Mouse (Mus musculus) liver, adult 2 months (tissue): ENCODE measurements around the gene Wdr90. TPM values are rescaled to one million over a fixed set of nuclear protein-coding genes. Genes with fewer than 3 reads are reported as not detected.
A peak's percentile ranks its signal among the peaks of the same experiment; 100 is the strongest.

Experiments used
- DNase-seq: peaks from one replicate; pipeline ENCODE4 v3.0.0-alpha.2; 2011; ENCODE audit warnings: low read depth, low spot score; ENCODE audit errors: extremely low read depth
- H3K27ac ChIP-seq: fragments of 200-500 bp; replicated peaks from 2 replicates; pipeline ENCODE4 v1.5.1; 2012; ENCODE audit warnings: low read depth, mild to moderate bottlenecking, control low read depth, inconsistent platforms, low read length; ENCODE audit not compliant: insufficient read depth
- H3K27me3 ChIP-seq: fragments of 200-500 bp; 2 replicates; pipeline ENCODE4 v1.6.1; 2012; ENCODE audit warnings: mild to moderate bottlenecking, moderate library complexity, low read length, inconsistent platforms; ENCODE audit not compliant: control insufficient read depth, insufficient read depth
- H3K36me3 ChIP-seq: fragments of 200-500 bp; 2 replicates; pipeline ENCODE4 v1.6.1; 2012; ENCODE audit warnings: low read length, inconsistent platforms; ENCODE audit not compliant: control insufficient read depth, insufficient read depth
- H3K4me1 ChIP-seq: fragments of 200-500 bp; 2 replicates; pipeline ENCODE4 v1.6.1; 2011; ENCODE audit warnings: low read length; ENCODE audit not compliant: control insufficient read depth, insufficient read depth
- H3K4me3 ChIP-seq: fragments of 200-500 bp; 2 replicates; pipeline ENCODE4 v1.5.1; 2011; ENCODE audit warnings: low read depth, mild to moderate bottlenecking, control low read depth, low read length, moderate library complexity; ENCODE audit not compliant: insufficient read depth
- H3K79me2 ChIP-seq: fragments of 200-500 bp; 2 replicates; pipeline ENCODE4 v1.6.1; 2012; ENCODE audit warnings: inconsistent platforms, mild to moderate bottlenecking, low read length, moderate library complexity; ENCODE audit not compliant: control insufficient read depth, insufficient read depth
- H3K9ac ChIP-seq: fragments of 200-500 bp; 2 replicates; pipeline ENCODE4 v1.6.1; 2012; ENCODE audit warnings: low read depth, mild to moderate bottlenecking, control low read depth, inconsistent platforms, low read length
- CTCF ChIP-seq: fragments of 200-500 bp; IDR thresholded peaks from 2 replicates; pipeline ENCODE4 v1.5.1; 2011; ENCODE audit warnings: low read depth, low read length, control low read depth
- POLR2A ChIP-seq: fragments of 200-500 bp; IDR thresholded peaks from 2 replicates; pipeline ENCODE4 v1.6.1; 2011; ENCODE audit warnings: low read length, control low read depth; ENCODE audit not compliant: insufficient read depth; ENCODE audit errors: extremely low read depth
- WGBS: fragments of 180-500 bp; shearing (Covaris S2); methylation state at CpG from one replicate; pipeline ENCODE4 v1.1.7; 2018; 5-methylcytosine and 5-hydroxymethylcytosine counted together
- polyA plus RNA-seq: library from polyadenylated mRNA; depleted of rRNA; stranded (reverse); fragments of >200 nt; gene quantifications from 2 replicates; pipeline ENCODE4 v1.2.3, GENCODE M21; 2012
- total RNA-seq: library from RNA; depleted of rRNA; stranded (reverse); fragments of >200 nt; gene quantifications from 2 replicates; pipeline ENCODE4 v1.2.3, GENCODE M21; 2014

Gene Wdr90
- total and polyA plus RNA-seq, 2 experiments, result 2.7 to 14.1 TPM

- Histone ChIP-seq H3K4me3 (no peak within 1 kb of the TSS), H3K36me3 (peaks cover 4% of the 10 kb centered on the region; the same call in 1 of the 2 replicates), H3K27me3 (no peaks in the 10 kb centered on the region), H3K79me2 (peaks cover 9% of the 10 kb centered on the region; the same call in 1 of the 2 replicates), H3K9ac (no peak within 1 kb of the TSS), H3K4me1 (peaks cover 19% of the 10 kb centered on the region), H3K27ac (peak within 1 kb of the TSS; percentile 15)
- DNase-seq, result no peak
- TF ChIP-seq POLR2A, result no peak
- no peak for TF ChIP-seq CTCF
- 27% methylated on average over 5 of the region's 5 CpGs for WGBS
Observed at GRCm38 (mm10) chr17:25880196-25880910, 19.1 kb upstream of the Wdr90 start, which contains the start of gene Wfikkn1. Wfikkn1 (minus strand) TSS chr17:25880858.

GRCm38 (mm10) chr17:25879750-25880149 is 18.4 kb upstream of the Wdr90 start:
- WGBS, result 75% methylated on average over 8 of the region's 8 CpGs
- no peak for DNase-seq
- Histone ChIP-seq H3K4me3 (no peak overlapping the region), H3K27ac (no peak overlapping the region), H3K79me2 (peaks cover 9% of the 10 kb centered on the region; the same call in 1 of the 2 replicates), H3K36me3 (peaks cover 4% of the 10 kb centered on the region; the same call in 1 of the 2 replicates), H3K9ac (no peak overlapping the region), H3K27me3 (no peaks in the 10 kb centered on the region), H3K4me1 (peaks cover 19% of the 10 kb centered on the region)
- TF ChIP-seq CTCF (no peak), POLR2A (no peak)

GRCm38 (mm10) chr17:25879261-25879660 is 18.0 kb upstream of the Wdr90 start:
- no peak overlapping the region for H3K4me3 ChIP-seq
- H3K27me3 ChIP-seq, result no peaks in the 10 kb centered on the region
- peaks cover 20% of the 10 kb centered on the region for H3K4me1 ChIP-seq
- peaks cover 4% of the 10 kb centered on the region; the same call in 1 of the 2 replicates for H3K36me3 ChIP-seq
- 66% methylated on average over 4 of the region's 4 CpGs for WGBS
- H3K27ac ChIP-seq, result no peak overlapping the region
- H3K9ac ChIP-seq, result no peak overlapping the region
- TF ChIP-seq CTCF (peak; percentile 73), POLR2A (no peak)
- peak; percentile 62 for DNase-seq
- peaks cover 9% of the 10 kb centered on the region; the same call in 1 of the 2 replicates for H3K79me2 ChIP-seq

- no peak overlapping the region for H3K4me3 ChIP-seq
- no peak for DNase-seq
- H3K36me3 ChIP-seq, result no peaks in the 10 kb centered on the region; the same call in 1 of the 2 replicates
- no peaks in the 10 kb centered on the region for H3K27me3 ChIP-seq
- no peak overlapping the region for H3K27ac ChIP-seq
- no peak for TF ChIP-seq CTCF
- no peak for TF ChIP-seq POLR2A
- H3K79me2 ChIP-seq, result peaks cover 9% of the 10 kb centered on the region; the same call in 1 of the 2 replicates
- peaks cover 22% of the 10 kb centered on the region for H3K4me1 ChIP-seq
- 92% methylated on average over 19 of the region's 19 CpGs for WGBS
- H3K9ac ChIP-seq, result no peak overlapping the region
Observed at GRCm38 (mm10) chr17:25878611-25879180, 17.4 kb upstream of the Wdr90 start.

- Histone ChIP-seq H3K27ac (no peak overlapping the region), H3K79me2 (peaks cover 7% of the 10 kb centered on the region; the same call in 1 of the 2 replicates), H3K36me3 (no peaks in the 10 kb centered on the region), H3K9ac (no peak overlapping the region), H3K4me3 (no peak overlapping the region), H3K4me1 (peaks cover 22% of the 10 kb centered on the region), H3K27me3 (no peaks in the 10 kb centered on the region)
- TF ChIP-seq POLR2A (no peak), CTCF (no peak)
- WGBS, result 90% methylated on average over 32 of the region's 32 CpGs
- DNase-seq, result no peak
Observed at GRCm38 (mm10) chr17:25877741-25878610, 16.7 kb upstream of the Wdr90 start.
